Mouse (Mus musculus) left cerebral cortex, postnatal 14 days (tissue): Measurements from ENCODE around the gene Nacad. TPM values are rescaled to one million over a fixed set of nuclear protein-coding genes. Genes with fewer than 3 reads are reported as not detected.

Source experiments
- DNase-seq, 2 experiments: peaks; one replicate each; pipeline ENCODE4 v3.0.0; 2021 to 2022; ENCODE audit warnings: low spot score in 2 of 2, mixed read lengths in 1 of 2
- intact Hi-C: fragments of 180-260 bp; cut with DNase I; formaldehyde crosslinking; loops from one replicate; pipeline ENCODE4 v1.15.1; 2025
- long read RNA-seq, 2 experiments: library from polyadenylated mRNA; stranded (forward); transcript quantifications; one replicate each; pipeline ENCODE4 v2.0.0; 2021
- total RNA-seq, 2 experiments: library from RNA; stranded (reverse); gene quantifications; 2 replicates each; pipeline ENCODE4 v1.2.3; 2021

The Nacad gene
- 10 to 100 TPM; 59.0 to 61.0 TPM for total RNA-seq
- long read RNA-seq, experiment 1, full-length matches to known transcripts = 13 of 46 reads
- long read RNA-seq, experiment 1, partial matches to known transcripts = 30 of 46 reads
- long read RNA-seq, experiment 1, other reads (novel, unspliced or antisense) = 3 of 46 reads
- long read RNA-seq, experiment 2, full-length matches to known transcripts = 11 of 37 reads
- long read RNA-seq, experiment 2, partial matches to known transcripts = 23 of 37 reads
- long read RNA-seq, experiment 2, other reads (novel, unspliced or antisense) = 3 of 37 reads

- DNase-seq = peak; percentile 85 to 89
- intact Hi-C loops = no loop called here
These were observed at the start of gene Nacad for GRCm38 (mm10) chr11:6605491-6606399. Gene Nacad (minus strand): TSS chr11:6606053.

GRCm38 (mm10) chr11:6654903-6655302 is 49.0 kb upstream of the Nacad start:
- DNase-seq = peak; percentile 95 to 96
- intact Hi-C loops = loop anchor here (1.0 to 10.0 kb wide), 6 partner anchors 114 to 1750 kb away; partner anchors contain the start of gene Igfbp1

GRCm38 (mm10) chr11:6652978-6653377 is 47.1 kb upstream of the Nacad start:
- intact Hi-C loops = loop anchor here (10.0 kb wide), 3 partner anchors 242 to 1752 kb away; partner anchors contain the start of gene Igfbp1
- peak in 1 of 2 experiments; percentile 35 for DNase-seq

GRCm38 (mm10) chr11:6650519-6650918 is 44.7 kb upstream of the Nacad start:
- intact Hi-C loops = loop anchor here (10.0 kb wide), 3 partner anchors 244 to 1754 kb away; partner anchors contain the start of gene Igfbp1
- no peak for DNase-seq

GRCm38 (mm10) chr11:6647831-6648724 is 42.2 kb upstream of the Nacad start:
- intact Hi-C loops = no loop called here
- no peak for DNase-seq

- DNase-seq = no peak
- intact Hi-C loops = no loop called here
These were observed 38.7 kb upstream of the Nacad start for GRCm38 (mm10) chr11:6644566-6644965.

GRCm38 (mm10) chr11:6639072-6639471 is 33.2 kb upstream of the Nacad start:
- intact Hi-C loops = no loop called here
- DNase-seq = no peak

GRCm38 (mm10) chr11:6638537-6638936 is 32.7 kb upstream of the Nacad start, which contains the start of gene Wap:
Gene Wap (minus strand): TSS chr11:6638637.
- no peak for DNase-seq
- intact Hi-C loops = no loop called here

GRCm38 (mm10) chr11:6636150-6636549 is 30.3 kb upstream of the Nacad start:
- no peak for DNase-seq

GRCm38 (mm10) chr11:6629655-6630054 is 23.8 kb upstream of the Nacad start:
- intact Hi-C loops = loop anchor here (10.0 kb wide), 1 partner anchor 155 kb away; the partner anchor contains the start of gene Purb

More at GRCm38 (mm10) chr11:6636150-6636549, 30.3 kb upstream of the Nacad start:
- intact Hi-C loops = no loop called here

GRCm38 (mm10) chr11:6628568-6628967 is 22.7 kb upstream of the Nacad start:
- DNase-seq = peak in 1 of 2 experiments; percentile 39
- intact Hi-C loops = loop anchor here (10.0 kb wide), 1 partner anchor 154 kb away; the partner anchor contains the start of gene Purb

More at GRCm38 (mm10) chr11:6629655-6630054, 23.8 kb upstream of the Nacad start:
- no peak for DNase-seq

- DNase-seq = no peak
- intact Hi-C loops = loop anchor here (10.0 kb wide), 1 partner anchor 153 kb away; the partner anchor contains the start of gene Purb
These were observed 21.9 kb upstream of the Nacad start for GRCm38 (mm10) chr11:6627731-6628130.

GRCm38 (mm10) chr11:6626388-6626772 is 20.5 kb upstream of the Nacad start:
- DNase-seq = no peak
- intact Hi-C loops = loop anchor here (10.0 kb wide), 1 partner anchor 152 kb away; the partner anchor contains the start of gene Purb

- intact Hi-C loops = loop anchor here (10.0 kb wide), 1 partner anchor 151 kb away; the partner anchor contains the start of gene Purb
- DNase-seq = peak; percentile 92
These were observed 19.9 kb upstream of the Nacad start, which contains the start of gene Tbrg4 for GRCm38 (mm10) chr11:6625478-6626387. Gene Tbrg4 (minus strand): TSS chr11:6626067.

GRCm38 (mm10) chr11:6624619-6625382 is 18.9 kb upstream of the Nacad start:
- DNase-seq = no peak
- intact Hi-C loops = loop anchor here (10.0 kb wide), 1 partner anchor 150 kb away; the partner anchor contains the start of gene Purb

GRCm38 (mm10) chr11:6623704-6624103 is 17.9 kb upstream of the Nacad start:
- intact Hi-C loops = loop anchor here (10.0 kb wide), 1 partner anchor 149 kb away; the partner anchor contains the start of gene Purb
- DNase-seq = no peak
